Mouse (Mus musculus) CD8-positive naive resting alpha-beta T cell, adult 2 months (primary cell): ENCODE results near the gene Vmn1r188.
"Not testable (repeated sequence)": the region's sequence is repeated elsewhere in the genome, so short reads cannot be mapped to it uniquely, and the experiment has no call there.

Experiments
- DNase-seq, 2 experiments: peaks; one replicate each; pipeline ENCODE4 v3.0.0; 2022; ENCODE audit warnings: low read depth in 2 of 2, low spot score in 2 of 2

Vmn1r188 gene

DNA sequence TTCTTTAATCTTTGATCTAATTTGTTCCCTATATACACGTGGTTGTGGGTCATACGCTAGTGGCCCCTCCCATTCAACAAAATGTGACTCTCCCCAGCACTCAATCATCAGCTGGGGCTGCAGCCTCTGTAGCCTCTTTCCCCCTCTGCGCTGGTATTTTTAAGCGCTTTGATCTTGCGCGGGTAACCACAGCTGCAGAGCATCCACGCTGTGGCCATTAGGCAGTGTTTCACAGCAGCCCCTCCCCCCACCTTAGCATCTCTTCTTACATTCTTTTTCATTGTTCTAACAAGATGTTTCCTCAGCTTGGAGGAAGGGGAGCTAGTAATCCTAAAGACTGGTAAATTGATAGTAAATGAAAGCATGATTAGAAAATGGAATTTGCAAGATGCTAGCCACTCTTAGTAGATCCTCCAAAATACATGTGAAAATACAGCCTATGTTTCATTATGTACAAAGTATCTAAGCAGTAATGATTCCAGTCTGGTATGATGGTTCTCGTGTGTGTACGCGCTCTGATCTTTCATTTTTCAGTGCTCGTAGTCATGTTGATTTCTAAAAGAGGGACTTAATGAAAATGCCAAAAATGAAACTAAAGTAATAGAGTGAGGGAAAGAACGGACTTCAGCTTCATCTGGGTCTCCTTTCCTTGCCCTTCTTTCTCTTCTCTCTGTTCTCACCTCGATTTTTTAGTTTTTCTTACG lies 34.4 kb upstream of the Vmn1r188 start:
- peak in 1 of 2 experiments; percentile 51 for DNase-seq

DNA sequence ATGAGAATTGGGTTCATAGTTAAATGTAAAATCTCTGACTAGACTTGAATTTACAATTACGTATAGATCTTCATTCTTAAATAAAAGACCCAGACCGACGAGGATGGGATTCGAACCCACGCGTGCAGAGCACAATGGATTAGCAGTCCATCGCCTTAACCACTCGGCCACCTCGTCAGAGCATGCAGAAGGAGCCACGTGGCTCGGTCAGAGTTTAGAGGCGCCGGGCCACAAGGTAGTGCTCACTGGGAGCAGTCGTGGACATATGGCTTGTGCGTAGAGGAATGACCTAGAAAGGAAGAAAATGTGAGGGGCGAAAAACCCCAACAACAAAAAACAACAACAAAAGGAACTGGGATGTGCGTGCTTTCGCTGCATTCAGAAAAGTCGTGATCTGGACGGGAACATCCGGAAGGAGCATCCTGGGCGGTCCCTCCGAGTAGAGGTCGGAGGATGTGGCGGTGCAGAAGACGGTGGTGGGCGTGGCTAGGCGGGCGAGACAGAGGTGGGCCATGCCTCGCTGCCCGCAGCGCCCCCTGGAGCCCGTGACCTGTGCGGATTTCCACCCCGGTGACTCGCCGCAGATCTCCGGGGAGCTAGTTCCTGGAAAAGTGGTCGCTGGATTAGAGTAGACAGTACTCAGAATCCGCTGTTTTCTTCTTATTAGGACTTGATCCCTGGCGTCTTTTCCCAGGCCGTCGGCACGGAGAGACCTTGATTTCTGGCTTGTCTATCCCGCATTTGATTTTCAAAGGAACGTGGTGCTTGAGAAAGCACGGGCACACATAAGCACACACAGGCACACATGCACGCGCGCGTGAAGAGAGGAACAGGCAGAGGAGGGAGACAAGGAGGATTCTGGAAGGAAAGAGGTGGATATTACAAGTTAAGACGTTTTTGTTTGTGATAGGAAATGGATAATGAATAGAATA lies 33.4 kb upstream of the Vmn1r188 start:
- peak; percentile 75 to 84 for DNase-seq

- no peak for DNase-seq
Measured at GRCm38 (mm10) chr13:22051523-22051859, 32.7 kb upstream of the Vmn1r188 start.

- DNase-seq, result no peak
Measured at GRCm38 (mm10) chr13:22053754-22054153, 30.5 kb upstream of the Vmn1r188 start.

DNA sequence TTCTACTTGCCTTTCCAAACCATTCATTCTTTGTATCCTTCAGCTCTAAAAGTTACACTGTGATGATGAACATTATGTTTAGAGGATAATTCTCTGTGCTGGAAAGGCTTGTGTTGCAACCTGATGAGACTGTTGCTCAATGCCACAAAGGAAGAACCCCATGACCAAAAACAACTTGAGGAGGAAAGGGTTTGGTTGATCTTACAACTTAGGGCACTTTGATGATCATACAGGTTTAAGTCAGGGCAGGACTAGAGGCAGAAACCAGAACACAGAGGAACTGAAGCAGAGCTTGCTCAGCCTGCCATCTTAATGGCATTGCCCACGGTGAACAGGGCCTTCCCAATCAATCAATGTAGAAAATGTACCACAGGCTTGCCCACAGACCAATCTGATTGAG lies 22.8 kb upstream of the Vmn1r188 start:
- no peak for DNase-seq

DNA sequence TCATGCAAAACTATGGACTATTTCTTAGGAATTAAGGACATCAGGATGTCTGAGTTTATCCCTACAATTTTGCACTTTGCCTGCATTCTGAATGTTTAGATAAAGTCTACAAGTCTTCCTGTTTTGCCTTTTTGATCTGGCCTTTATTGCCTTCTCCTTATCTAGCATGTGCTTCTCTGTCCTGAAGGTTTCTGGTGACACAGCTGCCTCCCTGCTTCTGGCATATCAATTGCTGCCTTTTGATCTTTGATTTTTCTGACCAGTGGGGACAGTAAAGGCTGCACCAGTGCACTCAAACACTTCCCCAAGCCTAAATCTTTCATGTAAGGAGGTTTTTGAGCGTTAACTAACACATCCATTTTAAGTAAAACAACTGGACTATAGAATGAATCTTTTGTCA lies 20.8 kb upstream of the Vmn1r188 start:
- no peak for DNase-seq

DNA sequence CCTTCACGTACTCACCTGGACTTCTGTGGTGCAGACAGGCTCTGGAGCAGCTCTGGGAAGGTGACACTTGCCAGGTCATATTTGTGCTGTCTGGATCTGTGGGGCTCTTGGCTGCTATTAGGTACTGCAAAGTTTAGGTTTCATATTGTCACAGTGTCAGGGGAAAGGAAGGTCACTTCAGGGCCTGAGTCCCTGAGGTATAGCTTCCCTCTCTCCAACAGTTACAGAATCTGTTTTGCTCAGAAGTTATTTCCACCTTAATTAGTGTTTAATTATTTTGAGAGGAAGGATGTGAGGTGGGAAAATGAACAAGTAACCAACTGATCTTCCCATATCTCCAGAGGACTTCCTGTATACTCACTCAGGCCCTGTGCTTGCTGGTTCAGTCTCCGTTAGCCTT lies 21.5 kb downstream of the Vmn1r188 start, which contains the start of gene Vmn1r189:
Gene Vmn1r189 (minus strand): TSS at position 101 of the 400 bp plus-strand sequence.
- DNase-seq, result not testable (repeated sequence)

GRCm38 (mm10) chr13:22136495-22137293 lies 52.5 kb downstream of the Vmn1r188 start:
- DNase-seq, result not testable (repeated sequence)
